Mouse (Mus musculus) embryonic facial prominence, embryonic 12.5 days (tissue): ENCODE results near the gene Eln. TPM values are rescaled to one million over a fixed set of nuclear protein-coding genes. Genes with fewer than 3 reads are reported as not detected.

Experiments
- ATAC-seq: fragments of 200-750 bp; cut with Nextera tagmentation; 2 replicates; pipeline ENCODE4 v1.8.0; 2017; ENCODE audit not compliant: insufficient number of reproducible peaks, insufficient read depth, low FRiP score, low TSS enrichment
- H3K27ac ChIP-seq: fragments of 300-500 bp; sonication (generic); 2 replicates; pipeline ENCODE4 v1.5.1; 2016; ENCODE audit warnings: mild to moderate bottlenecking
- H3K27me3 ChIP-seq: fragments of 300-500 bp; sonication (generic); 2 replicates; pipeline ENCODE4 v1.6.1; 2016; ENCODE audit warnings: mild to moderate bottlenecking, moderate library complexity
- H3K36me3 ChIP-seq: fragments of 300-500 bp; sonication (generic); 2 replicates; pipeline ENCODE4 v1.6.1; 2016; ENCODE audit warnings: mild to moderate bottlenecking
- H3K4me1 ChIP-seq: fragments of 300-500 bp; sonication (generic); 2 replicates; pipeline ENCODE4 v1.6.1; 2016
- H3K4me2 ChIP-seq: fragments of 300-500 bp; sonication (generic); replicated peaks from 2 replicates; pipeline ENCODE4 v1.6.1; 2016; ENCODE audit warnings: mild to moderate bottlenecking, moderate library complexity
- H3K4me3 ChIP-seq: fragments of 300-500 bp; sonication (generic); 2 replicates; pipeline ENCODE4 v1.5.1; 2016; ENCODE audit warnings: mild to moderate bottlenecking
- H3K9ac ChIP-seq: fragments of 300-500 bp; sonication (generic); 2 replicates; pipeline ENCODE4 v1.6.1; 2016; ENCODE audit warnings: mild to moderate bottlenecking, moderate library complexity
- H3K9me3 ChIP-seq: fragments of 300-500 bp; sonication (generic); 2 replicates; pipeline ENCODE4 v1.6.1; 2016; ENCODE audit warnings: mild to moderate bottlenecking, moderate library complexity
- whole genome bisulfite sequencing: fragments of 180-500 bp; shearing (Covaris S2); methylation state at CpG from one replicate; pipeline ENCODE4 v1.1.7; 2016; 5-methylcytosine and 5-hydroxymethylcytosine counted together
- polyA plus RNA-seq: library from polyadenylated mRNA; unstranded; fragments of >200 nt; fragmentation: Nextera tagmentation; extraction: Ambion mirVana; gene quantifications from 2 replicates; pipeline ENCODE4 v1.2.1, GENCODE M21; 2016

Eln gene
- 32.7 and 35.4 TPM in 2 replicates for polyA plus RNA-seq

- WGBS = 2% methylated on average over 22 of the region's 28 CpGs
- Histone ChIP-seq H3K9me3 (no peaks in the 10 kb centered on the region), H3K4me1 (peaks cover 34% of the 10 kb centered on the region), H3K9ac (peak within 1 kb of the TSS; percentile 67), H3K4me3 (peak within 1 kb of the TSS; percentile 40), H3K27ac (peak within 1 kb of the TSS; percentile 38), H3K27me3 (0 out of 2 replicates have a peak, but pooled peaks cover 7% of the 10 kb centered on the region), H3K4me2 (peak within 1 kb of the TSS; percentile 78), H3K36me3 (no peaks in the 10 kb centered on the region)
- ATAC-seq = peak; percentile 42
These were observed at the start of gene Eln for GRCm38 (mm10) chr5:134746890-134747511. Eln (minus strand) TSS chr5:134747323.

GRCm38 (mm10) chr5:134790080-134790995 lies 43.2 kb upstream of the Eln start:
- Histone ChIP-seq H3K36me3 (no peaks in the 10 kb centered on the region), H3K9ac (no peak overlapping the region), H3K9me3 (peaks cover 14% of the 10 kb centered on the region; the same call in 1 of the 2 replicates), H3K27me3 (no peaks in the 10 kb centered on the region), H3K4me3 (no peak overlapping the region), H3K4me2 (no peak overlapping the region), H3K27ac (no peak overlapping the region), H3K4me1 (peaks cover 6% of the 10 kb centered on the region)
- ATAC-seq = no peak
- 59% methylated on average over 15 of the region's 15 CpGs for WGBS

GRCm38 (mm10) chr5:134788237-134788636 lies 41.1 kb upstream of the Eln start:
- no peak overlapping the region for H3K27ac ChIP-seq
- H3K4me1 ChIP-seq = peaks cover 8% of the 10 kb centered on the region
- ATAC-seq = peak; percentile 71; the same call in 1 of the 2 replicates
- no peaks in the 10 kb centered on the region for H3K36me3 ChIP-seq
- 27% methylated on average over 12 of the region's 12 CpGs for WGBS
- no peak overlapping the region for H3K4me2 ChIP-seq
- no peak overlapping the region for H3K9ac ChIP-seq
- H3K9me3 ChIP-seq = peaks cover 14% of the 10 kb centered on the region; the same call in 1 of the 2 replicates
- no peaks in the 10 kb centered on the region for H3K27me3 ChIP-seq
- H3K4me3 ChIP-seq = no peak overlapping the region

GRCm38 (mm10) chr5:134785691-134786371 lies 38.7 kb upstream of the Eln start:
- H3K4me2 ChIP-seq = no peak overlapping the region
- peaks cover 11% of the 10 kb centered on the region for H3K4me1 ChIP-seq
- H3K4me3 ChIP-seq = no peak overlapping the region
- H3K9me3 ChIP-seq = no peaks in the 10 kb centered on the region; the same call in 1 of the 2 replicates
- no peaks in the 10 kb centered on the region for H3K36me3 ChIP-seq
- no peak for ATAC-seq
- WGBS = 42% methylated on average over 25 of the region's 25 CpGs
- H3K9ac ChIP-seq = 0 out of 2 replicates have a peak overlapping the region, but pooled peaks have one; percentile 11
- H3K27ac ChIP-seq = no peak overlapping the region
- H3K27me3 ChIP-seq = no peaks in the 10 kb centered on the region

GRCm38 (mm10) chr5:134783794-134784193 lies 36.7 kb upstream of the Eln start:
- peaks cover 11% of the 10 kb centered on the region for H3K4me1 ChIP-seq
- 61% methylated on average over 2 of the region's 2 CpGs for WGBS
- no peak overlapping the region for H3K27ac ChIP-seq
- ATAC-seq = no peak
- H3K36me3 ChIP-seq = no peaks in the 10 kb centered on the region
- no peaks in the 10 kb centered on the region for H3K27me3 ChIP-seq
- no peaks in the 10 kb centered on the region; the same call in 1 of the 2 replicates for H3K9me3 ChIP-seq
- no peak overlapping the region for H3K4me2 ChIP-seq
- no peak overlapping the region for H3K4me3 ChIP-seq
- H3K9ac ChIP-seq = no peak overlapping the region

GRCm38 (mm10) chr5:134780963-134781362 lies 33.8 kb upstream of the Eln start:
- Histone ChIP-seq H3K4me1 (peaks cover 10% of the 10 kb centered on the region), H3K9ac (no peak overlapping the region), H3K36me3 (no peaks in the 10 kb centered on the region), H3K9me3 (no peaks in the 10 kb centered on the region; the same call in 1 of the 2 replicates), H3K4me3 (no peak overlapping the region), H3K4me2 (no peak overlapping the region), H3K27ac (no peak overlapping the region), H3K27me3 (no peaks in the 10 kb centered on the region)
- no peak for ATAC-seq

- WGBS = 71% methylated on average over 2 of the region's 2 CpGs
These were observed 33.0 kb upstream of the Eln start for GRCm38 (mm10) chr5:134780146-134780545.

GRCm38 (mm10) chr5:134776551-134776950 lies 29.4 kb upstream of the Eln start:
- no peaks in the 10 kb centered on the region for H3K36me3 ChIP-seq
- H3K4me3 ChIP-seq = no peak overlapping the region
- H3K9me3 ChIP-seq = no peaks in the 10 kb centered on the region
- ATAC-seq = no peak
- no peaks in the 10 kb centered on the region for H3K27me3 ChIP-seq
- peaks cover 6% of the 10 kb centered on the region for H3K4me1 ChIP-seq
- WGBS = 39% methylated on average over 12 of the region's 12 CpGs
- peak overlapping the region; percentile 61; the same call in 1 of the 2 replicates for H3K27ac ChIP-seq
- no peak overlapping the region for H3K9ac ChIP-seq
- no peak overlapping the region for H3K4me2 ChIP-seq

More at GRCm38 (mm10) chr5:134780146-134780545, 33.0 kb upstream of the Eln start:
- no peaks in the 10 kb centered on the region for H3K36me3 ChIP-seq
- H3K4me2 ChIP-seq = no peak overlapping the region
- H3K27me3 ChIP-seq = no peaks in the 10 kb centered on the region
- no peak overlapping the region for H3K27ac ChIP-seq
- H3K9me3 ChIP-seq = no peaks in the 10 kb centered on the region; the same call in 1 of the 2 replicates
- H3K4me3 ChIP-seq = no peak overlapping the region
- ATAC-seq = no peak
- H3K9ac ChIP-seq = no peak overlapping the region
- peaks cover 10% of the 10 kb centered on the region for H3K4me1 ChIP-seq

GRCm38 (mm10) chr5:134772522-134772921 lies 25.4 kb upstream of the Eln start:
- H3K9ac ChIP-seq = no peak overlapping the region
- no peak overlapping the region for H3K27ac ChIP-seq
- H3K4me3 ChIP-seq = no peak overlapping the region
- no peak overlapping the region for H3K4me2 ChIP-seq
- 86% methylated on average over 12 of the region's 12 CpGs for WGBS
- H3K4me1 ChIP-seq = peaks cover 6% of the 10 kb centered on the region
- H3K36me3 ChIP-seq = no peaks in the 10 kb centered on the region
- no peak for ATAC-seq
- H3K27me3 ChIP-seq = no peaks in the 10 kb centered on the region
- no peaks in the 10 kb centered on the region for H3K9me3 ChIP-seq

GRCm38 (mm10) chr5:134771750-134772149 lies 24.6 kb upstream of the Eln start:
- H3K36me3 ChIP-seq = no peaks in the 10 kb centered on the region
- no peak for ATAC-seq
- 88% methylated on average over 3 of the region's 3 CpGs for WGBS
- no peaks in the 10 kb centered on the region for H3K9me3 ChIP-seq
- no peak overlapping the region for H3K4me2 ChIP-seq
- H3K4me1 ChIP-seq = no peaks in the 10 kb centered on the region
- no peak overlapping the region for H3K9ac ChIP-seq
- H3K27ac ChIP-seq = no peak overlapping the region
- no peak overlapping the region for H3K4me3 ChIP-seq
- no peaks in the 10 kb centered on the region for H3K27me3 ChIP-seq

GRCm38 (mm10) chr5:134769181-134769580 lies 22.1 kb upstream of the Eln start:
- H3K27me3 ChIP-seq = 0 out of 2 replicates have a peak, but pooled peaks cover 3% of the 10 kb centered on the region
- H3K4me3 ChIP-seq = no peak overlapping the region
- no peaks in the 10 kb centered on the region for H3K4me1 ChIP-seq
- no peaks in the 10 kb centered on the region for H3K36me3 ChIP-seq
- 78% methylated on average over 7 of the region's 7 CpGs for whole genome bisulfite sequencing
- no peak for ATAC-seq
- H3K27ac ChIP-seq = no peak overlapping the region
- H3K9ac ChIP-seq = no peak overlapping the region
- no peak overlapping the region for H3K4me2 ChIP-seq
- H3K9me3 ChIP-seq = no peaks in the 10 kb centered on the region
